Mouse (Mus musculus) neural tube, embryonic 10.5 days (tissue): Measurements from ENCODE around the gene Cdip1.
A peak's percentile ranks its signal among the peaks of the same experiment; 100 is the strongest.
"Not testable (repeated sequence)": the region's sequence is repeated elsewhere in the genome, so short reads cannot be mapped to it uniquely, and the experiment has no call there.

Source experiments
- DNase-seq: peaks from one replicate; pipeline ENCODE4 v3.0.0-alpha.2; 2017; ENCODE audit warnings: low spot score; ENCODE audit errors: extremely low spot score

Cdip1 gene

DNA sequence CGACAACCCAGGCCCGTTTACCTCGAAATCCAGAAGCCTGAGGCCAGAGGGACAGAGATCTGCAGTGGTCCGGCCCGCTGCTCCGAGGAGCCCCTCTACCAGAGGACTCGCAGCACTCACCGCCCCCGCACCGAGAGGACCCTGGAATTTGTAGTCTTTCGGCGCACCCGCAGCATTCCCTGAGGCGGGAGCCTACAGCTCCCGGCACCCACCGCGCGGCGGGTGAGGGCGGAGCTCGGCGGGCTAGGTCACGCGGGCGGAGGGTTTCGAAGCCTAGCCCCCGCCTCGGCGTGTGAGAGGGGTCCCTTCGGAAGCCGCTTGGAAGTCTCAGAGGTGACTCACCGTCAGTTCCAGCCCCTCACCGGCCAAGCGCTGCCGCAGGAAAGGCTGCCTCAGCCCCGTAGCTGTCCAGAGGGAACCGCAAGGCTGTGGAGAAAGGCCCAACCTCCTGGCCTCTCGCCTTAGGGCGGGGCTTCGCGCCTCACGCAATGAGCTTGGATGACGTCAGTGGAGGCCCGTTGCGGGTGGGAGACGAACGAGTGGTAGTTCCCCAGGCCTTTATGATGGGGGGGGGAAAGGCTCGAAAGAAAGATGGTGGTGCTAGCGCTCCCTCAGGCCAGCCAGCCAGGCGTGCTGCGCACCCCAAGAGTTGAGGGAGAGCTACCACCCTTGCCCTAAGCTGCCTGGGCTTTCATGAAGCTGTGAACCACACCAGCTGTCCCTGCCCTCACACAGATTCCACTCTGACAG is at the start of gene Cdip1:
Gene Cdip1 (minus strand): TSS at position 483 of the 750 bp plus-strand sequence.
- peak; percentile 94 for DNase-seq

DNA sequence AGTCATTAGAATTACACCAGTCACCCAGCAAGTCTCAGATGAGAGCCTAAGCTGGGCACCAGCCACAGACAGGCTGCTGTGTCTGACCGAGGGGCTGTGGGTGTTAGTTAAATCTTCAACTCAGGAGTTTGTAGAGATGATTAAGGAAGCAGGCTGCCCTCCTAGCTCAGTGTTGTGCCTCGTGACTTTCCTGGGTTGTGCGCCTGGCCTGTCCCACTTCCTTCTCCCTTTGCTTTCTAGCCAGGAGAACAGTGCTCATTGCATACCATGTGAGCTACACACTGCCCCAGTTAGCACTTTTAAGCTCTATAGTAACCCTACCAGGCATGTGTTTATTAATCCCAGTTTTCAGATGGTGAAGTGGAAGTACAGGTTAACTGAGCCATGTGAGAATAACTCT is 49.5 kb upstream of the Cdip1 start:
- DNase-seq = no peak

DNA sequence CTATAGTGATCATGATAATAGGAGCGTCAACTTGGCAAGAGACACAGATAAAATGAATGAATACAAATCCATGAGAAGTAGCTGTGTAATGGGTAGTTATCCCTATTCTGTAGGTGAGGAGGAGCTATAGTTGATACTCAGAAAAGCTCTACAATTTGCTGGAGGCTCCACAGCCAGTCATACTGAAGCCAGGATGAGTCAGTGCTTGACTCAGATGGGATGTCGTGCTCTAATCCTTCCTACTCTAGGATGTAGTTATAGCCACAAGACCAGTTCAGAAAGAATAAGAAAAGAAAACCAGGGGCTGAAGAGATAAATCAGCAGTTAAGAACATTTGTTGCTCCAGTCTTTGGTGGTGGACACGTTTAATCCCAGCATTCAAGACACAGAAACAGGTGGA is 47.5 kb upstream of the Cdip1 start:
- no peak for DNase-seq

DNA sequence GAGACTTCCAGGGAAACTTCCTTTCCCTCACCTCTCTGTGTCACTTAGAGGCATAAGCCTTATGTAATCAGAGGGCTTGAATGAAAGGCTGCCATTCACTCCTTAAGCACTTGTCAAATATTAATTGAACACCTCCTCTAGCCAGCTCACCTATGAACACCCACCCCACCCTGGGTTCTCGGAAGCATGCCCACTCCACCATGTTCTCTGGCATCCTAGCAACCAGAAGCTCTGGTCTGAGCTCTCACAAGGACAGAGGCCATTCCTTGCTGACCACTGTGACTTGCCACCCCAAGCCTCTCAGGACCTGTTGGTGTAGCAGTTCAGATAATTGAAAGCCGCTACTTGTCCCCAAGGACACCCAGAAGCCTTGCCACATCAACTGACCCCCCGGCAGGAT is 45.1 kb upstream of the Cdip1 start, which contains the start of gene 4930562C15Rik:
Gene 4930562C15Rik (plus strand): TSS at position 226 of the 400 bp plus-strand sequence.
- no peak for DNase-seq

DNA sequence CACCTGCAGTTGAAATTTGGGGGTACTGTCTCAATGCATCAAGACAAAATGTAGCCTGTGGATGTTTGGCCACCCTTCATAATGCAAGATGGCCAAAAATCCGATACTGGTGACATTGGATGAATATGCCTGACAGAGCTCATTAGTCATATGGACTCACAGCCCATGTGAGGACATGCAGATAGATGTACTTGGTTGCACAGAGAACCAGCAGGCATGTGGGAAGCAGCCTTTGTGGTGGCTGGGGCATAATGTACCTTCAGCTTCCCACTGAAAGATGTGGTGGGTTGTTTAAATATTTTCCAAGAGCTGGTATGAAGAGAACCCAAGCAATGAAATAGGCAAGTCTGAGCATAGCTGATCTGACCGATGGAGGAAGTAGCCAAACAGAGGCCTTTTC is 43.8 kb upstream of the Cdip1 start:
- no peak for DNase-seq

DNA sequence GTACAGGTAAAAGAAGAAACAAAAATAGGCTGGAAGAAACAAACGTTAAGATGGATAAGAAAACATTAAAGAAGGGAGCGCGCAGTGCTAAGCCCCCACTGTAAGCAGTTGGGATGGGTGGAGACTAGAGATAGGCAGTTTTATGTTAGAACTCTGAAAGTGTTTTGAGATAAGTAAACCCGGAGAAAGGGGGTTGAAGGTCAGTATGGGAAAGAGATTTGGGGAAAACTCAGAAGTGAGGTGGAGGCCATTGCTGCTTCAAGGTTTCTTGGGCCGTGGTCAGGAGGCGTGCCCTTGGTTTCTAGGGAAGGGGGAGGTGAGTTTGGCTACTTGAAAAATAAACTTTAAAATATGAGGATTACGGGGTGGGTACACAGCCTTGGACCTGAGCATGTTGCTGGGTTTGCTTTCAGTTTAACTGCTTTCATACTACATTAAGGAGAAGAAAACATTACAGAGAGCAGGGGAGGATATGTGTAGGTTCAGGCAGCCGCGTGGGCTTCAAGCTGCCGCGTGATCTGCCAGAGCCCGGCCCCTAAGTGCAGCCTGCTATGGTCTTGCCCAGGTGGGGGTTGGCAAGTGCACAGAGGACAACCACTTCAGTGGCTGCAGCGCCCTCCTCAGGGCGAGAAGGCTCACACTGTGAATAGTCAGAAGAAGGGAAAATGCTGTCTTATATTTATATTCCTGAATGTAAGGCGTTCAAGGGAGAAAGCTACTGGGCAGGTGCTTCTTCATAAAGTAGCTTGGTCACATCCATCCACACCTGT is 41.7 kb upstream of the Cdip1 start:
- no peak for DNase-seq

DNA sequence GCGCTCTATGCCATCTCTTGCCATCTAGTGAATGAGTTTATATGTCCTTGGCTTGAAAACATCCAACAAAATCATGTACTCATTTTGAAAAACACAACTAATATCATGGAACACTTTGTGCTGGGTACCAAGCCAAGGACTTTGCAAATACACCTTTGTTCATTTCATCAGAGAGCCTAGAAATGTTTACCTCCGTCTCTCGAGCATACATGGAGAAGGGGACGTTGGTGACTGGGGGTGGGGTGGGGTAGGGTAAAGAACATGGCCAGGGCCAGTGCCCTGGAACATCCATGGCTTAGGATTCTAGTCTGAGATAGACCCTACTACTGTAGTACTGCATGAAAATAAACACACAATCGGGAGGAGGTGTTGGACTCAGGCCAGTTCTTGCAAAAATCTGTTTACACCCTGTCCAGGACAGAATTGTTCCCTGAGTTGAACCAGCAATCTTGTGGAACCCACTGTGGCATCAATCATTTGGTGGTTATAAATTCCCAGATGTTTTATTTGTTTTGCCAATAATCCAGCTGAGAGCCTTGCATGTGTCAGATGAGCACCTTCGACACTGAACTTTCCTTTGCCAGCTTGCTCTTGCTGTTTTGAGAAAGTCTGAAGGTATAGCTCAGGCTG is 39.3 kb upstream of the Cdip1 start:
- DNase-seq = no peak

DNA sequence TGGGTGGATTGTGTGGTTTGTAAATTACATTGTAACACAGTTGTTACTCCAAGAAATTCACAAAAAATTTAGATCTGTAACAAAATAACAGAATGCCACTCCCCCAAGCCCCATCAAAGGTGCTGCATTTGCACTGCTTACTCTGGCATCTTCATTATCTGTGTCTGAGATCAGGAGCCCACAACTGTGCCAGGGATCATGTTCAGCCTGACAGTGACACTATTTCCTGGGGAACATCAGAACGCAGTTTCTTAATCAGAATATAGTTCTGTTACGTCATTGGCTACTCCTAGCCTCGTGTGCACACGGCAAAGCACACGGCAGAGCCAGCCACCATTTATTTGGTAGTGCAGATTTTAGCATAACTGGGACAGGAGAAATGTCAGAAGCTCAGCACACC is 37.5 kb upstream of the Cdip1 start:
- DNase-seq = no peak

DNA sequence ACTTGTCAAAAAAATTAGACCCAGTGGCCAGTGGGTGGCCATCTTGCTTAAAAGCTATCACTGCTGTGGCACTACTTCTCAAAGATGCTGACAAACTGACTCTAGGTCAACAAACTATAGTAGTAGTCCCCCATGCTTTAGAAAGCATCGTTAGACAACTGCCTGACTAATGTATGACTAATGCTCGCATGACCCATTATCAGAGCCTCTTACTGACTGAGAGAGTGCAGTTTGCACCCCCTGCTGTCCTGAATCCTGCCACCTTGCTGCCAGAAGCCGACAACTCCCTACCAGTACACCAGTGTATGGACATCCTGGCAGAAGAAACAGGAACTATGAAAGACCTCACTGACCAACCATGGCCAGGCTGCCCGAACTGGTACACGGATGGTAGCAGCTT is 34.4 kb upstream of the Cdip1 start:
- not testable (repeated sequence) for DNase-seq

DNA sequence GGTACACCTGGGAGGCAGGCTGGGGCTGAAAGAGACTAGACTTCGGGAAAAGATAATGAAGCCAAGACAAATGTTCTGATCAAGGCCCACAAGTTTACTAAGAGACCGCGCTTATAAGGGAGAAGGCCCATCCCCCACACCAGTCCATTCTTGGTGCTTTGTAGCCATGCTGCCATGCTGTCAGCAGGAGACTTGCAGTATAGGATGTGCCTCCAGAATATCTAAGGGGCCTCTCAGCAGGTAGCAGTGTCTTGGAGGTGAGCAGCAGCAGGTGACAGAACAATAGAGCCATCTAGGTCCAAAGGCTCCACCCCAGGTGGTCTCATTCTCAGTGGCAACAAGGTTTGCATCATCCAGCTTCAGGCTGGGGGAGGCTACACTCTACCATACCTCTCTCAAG is 28.3 kb upstream of the Cdip1 start:
- DNase-seq = no peak

DNA sequence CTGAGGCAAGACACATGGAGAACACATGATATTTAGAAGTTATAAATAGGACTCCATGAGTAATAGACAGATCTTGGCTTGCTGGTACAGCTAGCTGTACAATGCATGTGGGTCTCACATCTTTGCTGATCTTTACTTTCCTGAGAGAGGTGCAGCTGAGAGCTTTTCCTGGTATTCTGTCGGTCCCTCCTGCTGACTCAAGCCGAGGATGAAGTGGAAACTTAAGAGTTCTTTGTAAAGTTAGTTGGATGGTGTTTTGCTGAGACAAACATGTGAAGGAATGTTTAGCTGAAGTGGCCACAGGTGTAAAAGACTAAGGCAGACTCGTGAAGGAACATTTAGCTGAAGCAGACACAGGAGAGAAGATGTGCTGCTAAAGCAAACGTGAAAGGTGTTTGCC is 6.5 kb upstream of the Cdip1 start:
- DNase-seq = no peak

DNA sequence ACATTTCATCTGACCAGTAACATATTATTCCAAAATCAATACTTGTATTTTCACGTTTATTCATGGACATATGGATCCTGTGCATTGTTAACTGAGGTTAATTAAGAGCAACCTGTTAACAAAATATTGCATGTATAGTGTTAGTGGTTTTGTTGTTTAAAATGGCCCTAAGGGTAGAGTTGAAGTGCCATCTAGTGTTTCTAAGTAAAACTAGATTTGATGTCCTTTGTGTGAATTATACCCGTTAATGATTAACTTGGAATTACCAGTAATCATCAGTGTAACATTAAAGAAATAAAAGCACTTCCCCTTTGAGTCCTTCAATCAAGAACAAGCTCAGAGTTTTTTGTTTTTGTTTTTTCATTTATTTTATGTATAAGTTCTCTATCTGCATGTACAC is 1.2 kb upstream of the Cdip1 start:
- no peak for DNase-seq

DNA sequence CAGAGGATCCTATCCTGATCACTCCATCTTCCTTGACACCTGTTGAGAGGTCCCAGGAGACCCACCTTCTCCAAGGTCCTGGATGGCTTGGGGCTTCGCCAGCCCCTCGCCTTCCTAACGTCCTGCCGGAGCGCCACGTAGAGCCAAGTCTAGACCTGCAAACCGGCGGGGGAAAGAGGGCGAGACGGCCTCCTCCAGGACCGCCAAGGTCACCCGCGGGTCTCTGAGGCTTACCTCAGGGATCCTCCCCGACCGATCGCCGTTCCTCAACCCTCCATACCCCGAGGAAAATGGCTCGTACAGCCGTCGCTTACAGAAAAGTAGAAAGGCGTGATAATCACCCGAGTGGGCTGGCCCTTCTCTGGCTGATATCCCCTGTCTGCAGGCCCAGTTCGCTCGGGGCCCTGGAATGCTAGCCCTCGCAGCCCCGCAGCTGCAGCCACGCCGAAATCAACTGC is 752 bp downstream of the Cdip1 start:
- DNase-seq = no peak

DNA sequence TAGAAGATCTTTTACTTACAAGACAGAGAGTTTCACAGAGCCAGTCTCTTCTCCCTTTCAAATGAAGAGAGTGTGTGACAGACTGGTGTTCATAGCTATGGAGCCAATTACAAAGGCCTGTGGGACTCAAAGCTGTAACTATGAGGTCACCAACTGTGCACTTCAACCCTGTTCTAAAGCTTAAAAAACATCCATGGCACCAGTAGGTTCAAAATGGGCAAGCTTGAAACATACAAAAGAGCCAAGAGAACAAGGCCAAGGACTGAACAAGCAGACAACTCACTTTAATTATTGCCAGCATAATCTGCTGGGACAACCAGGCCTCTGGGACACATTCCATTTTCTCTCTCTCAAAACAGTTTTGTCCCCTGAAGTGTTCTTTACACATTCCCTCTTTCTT is 1.9 kb downstream of the Cdip1 start:
- DNase-seq = no peak

DNA sequence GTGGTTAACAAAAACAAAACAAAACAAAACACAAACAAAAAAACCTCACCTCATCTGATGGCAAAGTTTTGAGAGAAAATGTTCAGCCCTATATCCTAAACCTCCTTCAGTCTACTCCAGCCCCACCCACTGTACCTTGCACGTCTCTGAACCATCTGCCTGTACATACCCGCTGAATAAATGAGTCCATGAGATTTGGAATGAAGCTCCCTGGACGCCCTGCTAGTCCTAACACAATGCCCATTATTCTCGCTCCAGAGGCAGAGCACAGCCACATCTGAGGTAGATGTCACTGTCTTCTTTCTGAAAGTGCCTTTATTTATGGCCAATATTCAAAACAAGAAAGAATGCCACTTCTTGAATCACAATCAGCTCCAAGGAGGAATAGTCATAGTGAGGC is 4.4 kb downstream of the Cdip1 start:
- DNase-seq = no peak

DNA sequence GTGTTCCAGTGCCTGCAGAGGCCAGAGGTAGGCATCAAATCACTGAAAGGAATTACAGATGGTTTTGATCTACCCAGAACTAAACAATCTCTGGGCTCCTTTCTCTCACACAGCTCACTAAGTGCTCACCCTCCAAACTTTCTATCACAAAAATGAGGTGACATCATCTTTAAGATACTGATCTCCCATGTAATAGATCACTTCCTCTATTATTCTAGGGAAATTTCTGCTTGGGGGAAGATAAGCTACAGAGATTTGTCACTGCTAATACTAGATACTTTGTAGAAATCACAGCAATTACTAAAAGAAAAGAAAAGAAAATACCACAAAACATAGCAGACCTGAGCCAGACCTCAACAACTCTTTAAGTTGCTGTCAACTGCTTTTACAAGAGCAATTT is 7.6 kb downstream of the Cdip1 start:
- DNase-seq = no peak

DNA sequence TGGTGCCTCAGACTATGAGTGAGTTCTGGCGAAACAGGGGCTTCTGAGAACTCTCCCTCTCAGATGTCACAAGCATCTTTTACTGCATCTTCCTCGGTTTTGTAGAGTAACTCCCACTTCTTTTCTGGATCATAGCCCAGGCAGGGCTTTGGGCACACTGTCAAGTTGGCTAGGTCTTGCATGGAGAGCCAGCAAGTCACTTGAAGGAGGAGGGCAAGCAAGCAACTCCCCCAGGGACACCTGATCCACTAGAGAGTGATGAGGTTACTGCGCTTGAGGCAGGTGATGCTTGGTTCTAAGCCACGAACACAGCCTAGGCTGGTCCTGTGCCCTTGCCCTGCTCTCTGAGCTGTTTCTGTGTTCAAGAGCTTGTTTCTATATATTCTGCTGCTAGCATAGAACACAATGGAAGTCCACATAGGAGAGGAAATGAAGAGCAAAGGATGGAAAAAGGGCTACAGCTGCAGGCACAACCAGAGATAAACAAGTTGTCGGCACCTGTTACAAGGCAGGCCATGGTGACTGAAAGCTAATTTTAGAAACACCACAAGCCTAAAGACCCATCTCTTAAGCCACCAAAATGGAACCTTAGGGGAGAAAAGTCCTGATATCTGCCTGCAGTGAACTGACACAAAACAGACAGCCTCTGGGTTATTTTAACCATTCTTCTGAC is 8.4 kb downstream of the Cdip1 start:
- DNase-seq = no peak

DNA sequence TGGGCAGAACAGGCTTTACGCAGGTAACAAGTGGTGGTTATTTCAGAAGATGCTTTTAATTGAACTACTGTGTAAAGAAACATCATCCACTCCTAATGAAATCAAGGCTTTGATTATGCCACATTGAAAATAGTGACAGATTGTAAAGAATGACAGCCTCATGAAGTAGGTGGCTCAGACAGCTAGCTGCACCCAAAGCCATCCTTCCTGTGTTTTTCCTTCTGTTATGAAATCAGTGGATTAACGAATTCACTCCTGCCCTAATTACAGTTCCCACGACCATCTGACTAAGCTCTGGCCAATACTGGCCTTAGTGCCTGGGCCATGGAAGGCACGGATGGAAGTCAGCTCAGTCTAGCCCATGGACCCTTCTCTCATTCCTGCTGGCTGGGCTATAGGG is 11.2 kb downstream of the Cdip1 start:
- DNase-seq = no peak

DNA sequence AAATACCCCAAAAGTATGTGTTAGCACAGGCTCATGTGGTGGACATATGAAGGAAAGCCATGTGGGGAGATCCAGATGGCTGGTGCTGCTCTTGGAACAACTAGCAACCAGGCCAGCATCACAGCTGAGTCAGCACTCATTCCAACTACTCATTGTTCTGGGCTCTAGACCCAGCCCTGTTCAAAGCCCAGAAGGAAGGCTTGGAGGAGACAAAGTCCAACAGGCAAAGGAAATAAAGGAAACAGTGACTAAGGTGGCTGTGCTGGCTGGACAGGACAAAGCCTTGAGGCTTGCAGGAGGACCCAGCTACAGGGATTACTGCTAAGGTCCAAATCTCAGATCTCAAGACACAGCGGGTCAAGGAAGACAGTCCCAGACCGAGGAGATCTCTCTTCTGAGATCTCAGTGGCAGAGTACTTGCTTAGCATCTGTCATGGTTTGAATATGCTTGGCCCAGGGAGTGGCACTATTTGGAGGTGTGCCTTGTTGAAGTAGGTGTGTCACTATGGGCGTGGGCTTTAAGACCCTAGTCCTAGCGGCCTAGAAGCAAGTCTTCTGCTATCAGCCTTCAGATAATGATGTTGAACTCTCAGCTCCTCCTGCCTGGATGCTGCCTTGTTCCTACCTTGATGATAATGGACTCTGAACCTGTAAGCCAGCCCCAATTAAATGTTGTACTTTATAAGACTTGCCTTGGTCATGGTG is 12.0 kb downstream of the Cdip1 start:
- no peak for DNase-seq

DNA sequence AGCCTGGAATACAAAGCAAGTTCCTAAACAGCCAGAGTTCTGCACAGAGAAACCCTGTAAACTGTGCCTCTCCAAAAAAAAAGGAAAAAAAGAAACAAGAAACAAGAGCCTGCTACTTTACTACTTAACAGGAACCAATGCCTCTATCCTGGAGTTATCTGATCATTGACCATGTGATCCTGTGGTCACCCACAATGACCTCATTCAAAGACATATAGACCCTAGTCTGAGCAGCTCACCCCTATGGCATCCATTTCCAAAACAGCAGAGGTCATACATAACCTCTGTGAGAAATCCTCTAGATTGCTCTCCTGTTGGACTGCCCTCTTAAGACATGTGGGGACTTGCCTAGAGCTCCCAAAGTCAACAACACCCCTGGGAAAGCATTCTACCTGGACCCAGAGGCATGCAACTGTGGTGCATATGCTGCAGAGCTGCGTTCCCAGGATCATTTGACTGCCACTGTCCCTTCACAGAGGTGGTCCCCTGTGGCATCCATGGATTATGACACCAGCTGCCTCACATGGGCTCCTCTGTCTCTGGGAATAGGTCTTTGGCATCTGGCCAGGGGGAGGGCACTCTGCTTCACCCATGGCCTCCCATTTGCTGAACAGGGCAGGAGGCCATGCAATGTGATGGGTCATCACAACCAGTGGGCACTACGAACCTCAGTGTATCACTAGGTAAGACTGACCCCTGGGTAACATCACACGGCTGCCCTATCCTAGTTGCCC is 12.8 kb downstream of the Cdip1 start:
- DNase-seq = no peak
